Mouse (Mus musculus) cerebellum, adult 8-10 months (tissue): Measurements from ENCODE around the gene Tkfc.

Experiments used
- DNase-seq: peaks from one replicate; pipeline ENCODE4 v3.0.0; 2022

Tkfc gene

GRCm38 (mm10) chr19:10605293-10605900 lies at the start of gene Tkfc, which contains the start of gene Ddb1:
Gene Tkfc (minus strand): TSS chr19:10605654.
Gene Ddb1 (plus strand): TSS chr19:10605327.
- peak; percentile 99 for DNase-seq

GRCm38 (mm10) chr19:10648156-10648555 lies 42.7 kb upstream of the Tkfc start:
- DNase-seq: no peak

- DNase-seq: no peak
Observed at GRCm38 (mm10) chr19:10645616-10646015, 40.2 kb upstream of the Tkfc start.

GRCm38 (mm10) chr19:10640589-10641378 lies 35.3 kb upstream of the Tkfc start:
- DNase-seq: no peak

- DNase-seq: no peak
Observed at GRCm38 (mm10) chr19:10640080-10640479, 34.6 kb upstream of the Tkfc start.

GRCm38 (mm10) chr19:10637840-10638239 lies 32.4 kb upstream of the Tkfc start:
- no peak for DNase-seq

- DNase-seq: peak; percentile 52
Observed at GRCm38 (mm10) chr19:10634872-10635318, 29.4 kb upstream of the Tkfc start.

- DNase-seq: peak; percentile 45
Observed at GRCm38 (mm10) chr19:10634106-10634871, 28.8 kb upstream of the Tkfc start, which contains the start of gene Vwce. Gene Vwce (plus strand): TSS chr19:10634213.

- DNase-seq: no peak
Observed at GRCm38 (mm10) chr19:10608573-10609240, 3.3 kb upstream of the Tkfc start.

GRCm38 (mm10) chr19:10605901-10606622 lies 608 bp upstream of the Tkfc start:
- no peak for DNase-seq

- DNase-seq: peak; percentile 15
Observed at GRCm38 (mm10) chr19:10604534-10604933, 920 bp downstream of the Tkfc start.

- DNase-seq: peak; percentile 19
Observed at GRCm38 (mm10) chr19:10603660-10604523, 1.6 kb downstream of the Tkfc start.

- peak; percentile 87 for DNase-seq
Observed at GRCm38 (mm10) chr19:10602787-10603186, 2.7 kb downstream of the Tkfc start.

- DNase-seq: no peak
Observed at GRCm38 (mm10) chr19:10602247-10602769, 3.1 kb downstream of the Tkfc start.

GRCm38 (mm10) chr19:10599648-10600047 lies 5.8 kb downstream of the Tkfc start:
- DNase-seq: no peak

- DNase-seq: no peak
Observed at GRCm38 (mm10) chr19:10598188-10598587, 7.3 kb downstream of the Tkfc start.

GRCm38 (mm10) chr19:10591659-10592377 lies 13.6 kb downstream of the Tkfc start:
- no peak for DNase-seq

GRCm38 (mm10) chr19:10590301-10590700 lies 15.2 kb downstream of the Tkfc start:
- no peak for DNase-seq

GRCm38 (mm10) chr19:10589127-10589857 lies 16.2 kb downstream of the Tkfc start:
- DNase-seq: no peak
